Mouse (Mus musculus) thymus, adult 2 months (tissue): Measurements from ENCODE around the gene Dusp10. TPM values are rescaled to one million over a fixed set of nuclear protein-coding genes. Genes with fewer than 3 reads are reported as not detected.

Source experiments
- DNase-seq: peaks from one replicate; pipeline ENCODE4 v3.0.0; 2021
- H3K27ac ChIP-seq: fragments of 200-500 bp; 2 replicates; pipeline ENCODE4 v1.5.1; 2012; ENCODE audit warnings: low read length, control low read depth; ENCODE audit not compliant: control insufficient read depth, insufficient read depth
- H3K27me3 ChIP-seq: fragments of 200-500 bp; 2 replicates; pipeline ENCODE4 v1.6.1; 2012; ENCODE audit warnings: mild to moderate bottlenecking, low read length, moderate library complexity, mixed read lengths; ENCODE audit not compliant: control insufficient read depth, insufficient read depth
- H3K36me3 ChIP-seq: fragments of 200-500 bp; 2 replicates; pipeline ENCODE4 v1.6.1; 2012; ENCODE audit warnings: mild to moderate bottlenecking, low read length, moderate library complexity; ENCODE audit not compliant: control insufficient read depth, insufficient read depth
- H3K4me1 ChIP-seq: fragments of 200-500 bp; replicated peaks from 2 replicates; pipeline ENCODE4 v1.6.1; 2012; ENCODE audit warnings: low read length; ENCODE audit not compliant: control insufficient read depth, insufficient read depth
- H3K4me3 ChIP-seq: fragments of 200-500 bp; 2 replicates; pipeline ENCODE4 v1.5.1; 2012; ENCODE audit warnings: mild to moderate bottlenecking, low read length, control low read depth, moderate library complexity; ENCODE audit not compliant: control insufficient read depth, insufficient read depth
- CTCF ChIP-seq: fragments of 200-500 bp; IDR thresholded peaks from 2 replicates; pipeline ENCODE4 v1.5.1; 2012; ENCODE audit warnings: mild to moderate bottlenecking, control low read depth, low read length, moderate library complexity, borderline replicate concordance; ENCODE audit not compliant: control insufficient read depth, poor library complexity, insufficient read depth; ENCODE audit errors: extremely low read depth
- POLR2A ChIP-seq: fragments of 200-500 bp; IDR thresholded peaks from 2 replicates; pipeline ENCODE4 v1.6.1; 2012; ENCODE audit warnings: mild to moderate bottlenecking, low read length, control low read depth, moderate library complexity; ENCODE audit not compliant: control insufficient read depth, poor library complexity, insufficient read depth; ENCODE audit errors: extremely low read depth
- WGBS: fragments of 180-500 bp; shearing (Covaris S2); methylation state at CpG from one replicate; pipeline ENCODE4 v1.1.7; 2018; 5-methylcytosine and 5-hydroxymethylcytosine counted together
- polyA plus RNA-seq: library from polyadenylated mRNA; depleted of rRNA; stranded (reverse); fragments of >200 nt; gene quantifications from 2 replicates; pipeline ENCODE4 v1.2.3, GENCODE M21; 2012

Gene Dusp10
- polyA plus RNA-seq, 1 experiment, result 206 TPM

DNA sequence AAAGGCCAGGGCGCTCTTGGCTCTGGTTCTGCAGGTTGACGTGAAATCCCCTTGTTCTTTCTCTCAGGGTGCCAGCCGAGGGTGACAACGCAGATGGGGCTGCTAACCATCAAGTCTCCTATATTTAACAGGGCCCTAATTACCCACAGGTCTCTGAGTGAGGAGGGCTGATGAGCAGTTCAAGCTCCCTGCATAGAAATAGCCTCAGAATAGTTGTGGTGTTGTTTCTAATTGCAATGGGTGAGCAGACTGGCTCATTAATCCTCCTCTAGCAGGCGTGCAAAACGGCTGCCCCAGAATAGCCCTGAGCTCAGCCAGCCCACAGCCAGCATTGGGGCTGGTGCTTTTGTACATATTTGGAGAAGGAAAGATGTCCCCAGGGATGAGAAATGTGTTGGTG is 77.4 kb downstream of the Dusp10 start:
- DNase-seq, result no peak
- H3K27me3 ChIP-seq, result no peaks in the 10 kb centered on the region
- H3K36me3 ChIP-seq, result no peaks in the 10 kb centered on the region
- 84% methylated on average over 6 of the region's 6 CpGs for WGBS
- peaks cover 18% of the 10 kb centered on the region for H3K4me1 ChIP-seq
- no peak overlapping the region for H3K4me3 ChIP-seq
- no peak for TF ChIP-seq CTCF
- no peak for TF ChIP-seq POLR2A
- no peak overlapping the region for H3K27ac ChIP-seq

DNA sequence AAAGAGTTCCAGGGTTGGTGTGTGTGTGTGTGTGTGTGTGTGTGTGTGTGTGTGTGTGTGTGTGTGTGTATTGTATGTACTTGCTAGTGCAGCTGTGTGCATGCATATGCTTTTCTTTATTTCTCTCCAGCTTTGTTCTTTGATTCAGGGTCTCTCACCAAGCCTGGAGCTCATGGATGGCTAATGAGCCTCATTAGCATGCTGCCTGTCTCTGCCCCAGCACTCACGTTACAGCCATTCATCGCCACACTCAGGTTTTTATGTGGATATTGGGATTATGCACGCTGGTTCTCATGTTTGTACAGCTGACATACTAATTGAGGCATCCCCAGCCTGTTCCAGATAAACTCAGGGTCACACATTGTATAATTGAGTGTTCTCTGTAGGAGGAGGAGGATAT is 81.8 kb downstream of the Dusp10 start:
- no peak for TF ChIP-seq POLR2A
- TF ChIP-seq CTCF, result no peak
- no peaks in the 10 kb centered on the region for H3K27me3 ChIP-seq
- H3K4me3 ChIP-seq, result no peak overlapping the region
- no peak overlapping the region for H3K27ac ChIP-seq
- H3K36me3 ChIP-seq, result no peaks in the 10 kb centered on the region
- WGBS, result 97% methylated on average over 3 of the region's 3 CpGs
- peaks cover 21% of the 10 kb centered on the region for H3K4me1 ChIP-seq
- no peak for DNase-seq

DNA sequence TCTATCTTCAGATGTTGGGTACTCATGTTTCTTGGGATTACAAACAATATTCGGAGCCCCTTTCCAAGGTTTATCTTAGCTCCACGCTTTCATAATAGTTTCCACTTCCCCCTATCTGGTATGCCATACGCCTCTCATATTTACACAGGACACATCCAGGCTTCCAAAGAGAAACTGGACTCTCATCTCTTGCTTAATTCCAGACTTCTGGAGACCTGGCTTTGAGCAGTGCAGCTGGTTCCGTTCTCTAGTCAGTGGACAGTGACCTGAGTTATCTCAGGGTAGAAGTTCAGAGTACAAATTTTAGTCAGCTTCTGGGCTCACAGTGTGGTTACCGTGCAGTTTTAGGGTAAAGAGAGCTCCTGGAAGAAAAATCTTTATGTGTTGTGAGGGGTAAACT is 87.3 kb downstream of the Dusp10 start:
- no peaks in the 10 kb centered on the region for H3K36me3 ChIP-seq
- peaks cover 13% of the 10 kb centered on the region for H3K4me1 ChIP-seq
- no peak for DNase-seq
- no peak for TF ChIP-seq POLR2A
- no peak for TF ChIP-seq CTCF
- H3K27ac ChIP-seq, result peak overlapping the region; percentile 98; the same call in 1 of the 2 replicates
- no peak overlapping the region for H3K4me3 ChIP-seq
- WGBS, result 68% methylated on average over 5 of the region's 5 CpGs
- H3K27me3 ChIP-seq, result no peaks in the 10 kb centered on the region

DNA sequence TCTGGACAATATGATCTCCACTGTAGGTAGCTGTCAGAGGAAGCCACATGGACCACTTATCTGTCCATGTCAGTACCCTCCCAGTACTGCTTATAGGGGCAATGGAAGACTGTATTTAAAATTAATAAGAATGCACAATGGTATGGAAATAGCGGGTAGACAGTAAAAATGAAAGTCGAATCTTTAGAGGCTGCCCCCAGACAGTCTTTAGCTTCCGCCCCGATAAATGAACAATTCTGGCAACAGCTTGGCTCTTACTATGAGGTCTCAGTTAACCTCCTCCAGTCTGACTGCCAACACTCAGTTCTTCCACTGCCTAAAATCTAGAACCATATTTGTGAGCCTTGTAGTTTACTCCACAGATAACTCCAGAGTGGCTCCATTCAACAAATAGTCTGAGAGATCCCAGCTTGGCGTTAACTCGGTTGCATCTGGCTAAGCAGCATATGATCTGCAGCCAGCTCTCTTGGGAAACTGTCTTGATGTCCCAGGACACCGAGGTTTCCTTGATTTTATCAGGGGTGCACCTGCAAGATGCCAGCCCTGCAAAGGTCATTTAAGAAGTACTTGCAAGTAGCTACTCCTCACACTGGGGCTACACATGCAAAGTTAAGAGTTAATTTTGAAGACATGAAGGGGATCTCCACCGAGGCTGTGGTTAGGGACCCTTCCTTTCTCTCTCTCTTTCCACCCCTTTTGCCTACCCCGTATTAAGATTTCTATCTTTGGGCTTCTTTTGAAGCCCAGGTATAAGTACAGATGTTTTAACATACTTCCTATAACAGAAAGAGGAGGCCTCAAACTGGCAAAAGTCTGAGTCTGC is 88.0 kb downstream of the Dusp10 start:
- peak; percentile 52 for DNase-seq
- TF ChIP-seq CTCF (no peak), POLR2A (no peak)
- peaks cover 16% of the 10 kb centered on the region for H3K4me1 ChIP-seq
- H3K27ac ChIP-seq, result peak overlapping the region; percentile 98
- H3K36me3 ChIP-seq, result no peaks in the 10 kb centered on the region
- H3K4me3 ChIP-seq, result no peak overlapping the region
- H3K27me3 ChIP-seq, result no peaks in the 10 kb centered on the region
- 14% methylated on average over 9 of the region's 9 CpGs for WGBS

DNA sequence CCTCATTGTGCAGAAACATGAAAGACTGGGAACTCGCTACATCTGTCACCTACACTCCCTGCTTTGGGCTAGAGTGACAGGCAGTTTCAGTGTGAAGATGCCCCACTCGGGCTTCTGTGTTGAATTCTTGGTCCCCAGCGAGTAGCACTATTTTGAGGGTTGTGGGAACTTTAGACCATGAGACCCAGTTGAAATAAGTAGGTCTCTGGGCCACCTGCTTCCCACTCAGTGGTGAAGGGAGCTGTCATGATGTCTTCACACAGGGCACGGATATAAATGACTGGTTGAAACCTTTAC is 88.6 kb downstream of the Dusp10 start:
- no peak for DNase-seq
- Histone ChIP-seq H3K4me1 (peaks cover 17% of the 10 kb centered on the region), H3K27me3 (no peaks in the 10 kb centered on the region), H3K36me3 (no peaks in the 10 kb centered on the region), H3K27ac (peak overlapping the region; percentile 98), H3K4me3 (no peak overlapping the region)
- 2% methylated on average over 4 of the region's 4 CpGs for WGBS
- TF ChIP-seq POLR2A (no peak), CTCF (no peak)

DNA sequence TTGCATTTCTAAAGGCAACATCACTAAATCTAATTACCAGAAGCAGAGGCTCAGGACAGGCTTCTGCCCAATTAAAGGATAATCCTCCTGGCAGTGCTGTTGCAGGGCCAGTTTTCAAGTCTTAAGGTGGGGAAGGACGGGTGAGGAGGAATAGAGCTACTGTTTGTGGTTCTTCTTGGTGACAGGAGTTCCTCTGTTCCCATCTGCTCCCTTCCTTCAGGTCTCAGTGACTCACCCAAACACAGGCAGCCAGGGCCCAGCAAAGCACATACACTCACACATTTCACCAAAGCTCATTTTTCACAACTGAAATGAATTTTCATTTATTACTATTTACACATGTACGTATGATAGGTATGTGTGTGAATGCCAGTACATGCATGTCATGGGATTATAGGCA is 93.7 kb downstream of the Dusp10 start:
- no peak for TF ChIP-seq CTCF
- TF ChIP-seq POLR2A, result no peak
- H3K27me3 ChIP-seq, result no peaks in the 10 kb centered on the region
- no peaks in the 10 kb centered on the region for H3K36me3 ChIP-seq
- no peak for DNase-seq
- H3K27ac ChIP-seq, result no peak overlapping the region
- WGBS, result 56% methylated on average over 2 of the region's 2 CpGs
- H3K4me3 ChIP-seq, result no peak overlapping the region
- peaks cover 20% of the 10 kb centered on the region for H3K4me1 ChIP-seq
